Mouse (Mus musculus) left cerebral cortex, postnatal 10 days (tissue): ENCODE measurements at regions not wholly inside any gene's neighbourhood (a gene's known extent, or its start where the extent isn't known, plus 50 kb on each side); places are given as distances from the start of the nearest gene placed in this dataset.

Experiments used
- DNase-seq, 2 experiments: peaks; one replicate each; pipeline ENCODE4 v3.0.0; 2021 to 2022; ENCODE audit warnings: low spot score in 2 of 2, mixed read lengths in 1 of 2; ENCODE audit errors: extremely low spot score in 1 of 2
- intact Hi-C: fragments of 180-260 bp; cut with DNase I; formaldehyde crosslinking; loops from one replicate; pipeline ENCODE4 v1.15.1; 2025

- DNase-seq = no peak
- intact Hi-C loops = no loop called here
These were observed 131.4 kb upstream of the Gm15217 start for GRCm38 (mm10) chr14:46247491-46248484.

- DNase-seq = no peak
- intact Hi-C loops = no loop called here
These were observed 130.1 kb upstream of the Gm15217 start for GRCm38 (mm10) chr14:46249141-46249540.

- no peak for DNase-seq
- intact Hi-C loops = no loop called here
These were observed 124.0 kb upstream of the Gm15217 start for GRCm38 (mm10) chr14:46255261-46255660.

GRCm38 (mm10) chr14:46256336-46256735, 122.9 kb upstream of the Gm15217 start:
- intact Hi-C loops = no loop called here
- no peak for DNase-seq

- intact Hi-C loops = no loop called here
- DNase-seq = no peak
These were observed 121.9 kb upstream of the Gm15217 start for GRCm38 (mm10) chr14:46257311-46257710.

GRCm38 (mm10) chr14:46258551-46258950, 120.7 kb upstream of the Gm15217 start:
- DNase-seq = no peak
- intact Hi-C loops = no loop called here

- intact Hi-C loops = no loop called here
- no peak for DNase-seq
These were observed 118.8 kb upstream of the Gm15217 start for GRCm38 (mm10) chr14:46260291-46260980.

- intact Hi-C loops = no loop called here
- DNase-seq = no peak
These were observed 103.8 kb upstream of the Gm15217 start for GRCm38 (mm10) chr14:46275455-46275854.

GRCm38 (mm10) chr14:46276926-46277831, 102.0 kb upstream of the Gm15217 start:
- intact Hi-C loops = no loop called here
- DNase-seq = no peak

GRCm38 (mm10) chr14:46277832-46278611, 101.2 kb upstream of the Gm15217 start:
- intact Hi-C loops = no loop called here
- DNase-seq = no peak

- intact Hi-C loops = no loop called here
- DNase-seq = no peak
These were observed 86.8 kb upstream of the Gm15217 start for GRCm38 (mm10) chr14:46292398-46292797.

- intact Hi-C loops = no loop called here
- no peak for DNase-seq
These were observed 82.9 kb upstream of the Gm15217 start for GRCm38 (mm10) chr14:46296275-46296674.

- no peak for DNase-seq
- intact Hi-C loops = no loop called here
These were observed 78.7 kb upstream of the Gm15217 start for GRCm38 (mm10) chr14:46300546-46300945.

GRCm38 (mm10) chr14:46302601-46303000, 76.6 kb upstream of the Gm15217 start:
- intact Hi-C loops = no loop called here
- DNase-seq = no peak

- intact Hi-C loops = no loop called here
- peak in 1 of 2 experiments; percentile 26 for DNase-seq
These were observed 73.9 kb upstream of the Gm15217 start for GRCm38 (mm10) chr14:46305267-46305666.

- no peak for DNase-seq
- intact Hi-C loops = no loop called here
These were observed 66.2 kb upstream of the Gm15217 start for GRCm38 (mm10) chr14:46313064-46313463.

GRCm38 (mm10) chr14:46316521-46316920, 62.7 kb upstream of the Gm15217 start:
- intact Hi-C loops = no loop called here
- no peak for DNase-seq

GRCm38 (mm10) chr14:46317406-46318045, 61.7 kb upstream of the Gm15217 start:
- peak in 1 of 2 experiments; percentile 42 for DNase-seq
- intact Hi-C loops = no loop called here
